Mouse (Mus musculus): ENCODE measurements around the gene Prdm16.

- TF ChIP-seq POLR2AphosphoS2 (IDR thresholded peaks at IDR 0.05; ENCODE audit: insufficient read length, low read depth) = no peak
- no peak for TF ChIP-seq USF1 (IDR thresholded peaks at IDR 0.05; ENCODE audit: low read depth)
- TF ChIP-seq MYOG (IDR thresholded peaks at IDR 0.05; ENCODE audit: control insufficient read depth in 1 of 3, insufficient read depth in 1 of 3, insufficient read length in 2 of 3, low read depth in 2 of 3) = no peak
- TF ChIP-seq MYOD1 (IDR thresholded peaks at IDR 0.05; ENCODE audit: control insufficient read depth in 1 of 3, insufficient read length in 2 of 3, low read depth in 2 of 3) = no peak
- TF ChIP-seq POLR2A (IDR thresholded peaks at IDR 0.05; ENCODE audit: insufficient read length, low read depth) = no peak
Observed at GRCm38 (mm10) chr4:154570451-154570881, 66.2 kb downstream of the Prdm16 start.

Data from myocyte (in vitro differentiated cells).